Mouse (Mus musculus) limb, embryonic 14.5 days (tissue): ENCODE results near the gene Stam. TPM values are rescaled to one million over a fixed set of nuclear protein-coding genes. Genes with fewer than 3 reads are reported as not detected.
A peak's percentile ranks its signal among the peaks of the same experiment; 100 is the strongest.
"Not testable (repeated sequence)": the region's sequence is repeated elsewhere in the genome, so short reads cannot be mapped to it uniquely, and the experiment has no call there.

Experiments used
- ATAC-seq: fragments of 200-750 bp; cut with Nextera tagmentation; 2 replicates; pipeline ENCODE4 v1.8.0; 2017; ENCODE audit warnings: low read depth, moderate number of reproducible peaks, moderate TSS enrichment; ENCODE audit not compliant: low FRiP score
- DNase-seq: peaks from one replicate; pipeline ENCODE4 v3.0.0-alpha.2; 2015; ENCODE audit warnings: low spot score
- H3K27ac ChIP-seq: fragments of 300-500 bp; sonication (generic); replicated peaks from 2 replicates; pipeline ENCODE4 v1.5.1; 2014; ENCODE audit warnings: low read depth, mild to moderate bottlenecking, low read length, moderate library complexity, mixed read lengths
- H3K27me3 ChIP-seq: fragments of 300-500 bp; sonication (generic); 2 replicates; pipeline ENCODE4 v1.6.1; 2014; ENCODE audit warnings: low read length, mixed read lengths; ENCODE audit not compliant: control insufficient read depth, insufficient read depth
- H3K36me3 ChIP-seq: fragments of 300-500 bp; sonication (generic); 2 replicates; pipeline ENCODE4 v1.6.1; 2014; ENCODE audit warnings: mild to moderate bottlenecking, low read length, moderate library complexity, mixed read lengths; ENCODE audit not compliant: control insufficient read depth, insufficient read depth
- H3K4me1 ChIP-seq: fragments of 300-500 bp; sonication (generic); 2 replicates; pipeline ENCODE4 v1.6.1; 2014; ENCODE audit warnings: antibody characterized with exemption, low read length, mixed read lengths; ENCODE audit not compliant: control insufficient read depth, insufficient read depth
- H3K4me2 ChIP-seq: fragments of 300-500 bp; sonication (generic); replicated peaks from 2 replicates; pipeline ENCODE4 v1.6.1; 2014; ENCODE audit warnings: low read depth, mild to moderate bottlenecking, low read length, moderate library complexity; ENCODE audit not compliant: severe bottlenecking
- H3K4me3 ChIP-seq: fragments of 300-500 bp; sonication (generic); replicated peaks from 2 replicates; pipeline ENCODE4 v1.5.1; 2014; ENCODE audit warnings: low read length
- H3K9ac ChIP-seq: fragments of 300-500 bp; sonication (generic); 2 replicates; pipeline ENCODE4 v1.6.1; 2014; ENCODE audit warnings: mild to moderate bottlenecking, low read depth, low read length, moderate library complexity; ENCODE audit not compliant: severe bottlenecking
- H3K9me3 ChIP-seq: fragments of 300-500 bp; sonication (generic); 2 replicates; pipeline ENCODE4 v1.6.1; 2016; ENCODE audit warnings: low read length; ENCODE audit not compliant: control insufficient read depth
- POLR2A ChIP-seq: fragments of 200-500 bp; IDR thresholded peaks from 2 replicates; pipeline ENCODE4 v1.8.0; 2012; ENCODE audit warnings: inconsistent platforms, mild to moderate bottlenecking, moderate library complexity, borderline replicate concordance; ENCODE audit not compliant: insufficient read depth, insufficient read length; ENCODE audit errors: extremely low read depth
- WGBS: fragments of 180-500 bp; shearing (Covaris S2); extraction: QIAGEN DNeasy Blood & Tissue Kit; methylation state at CpG from one replicate; pipeline ENCODE4 v1.1.7; 2014; 5-methylcytosine and 5-hydroxymethylcytosine counted together
- polyA plus RNA-seq, 2 experiments: library from polyadenylated mRNA; depleted of rRNA in 1 of 2; stranded (reverse) in 1 of 2; unstranded in 1 of 2; fragments of >200 nt; fragmentation: Nextera tagmentation in 1 of 2; extraction: Ambion mirVana in 1 of 2; gene quantifications; 2 replicates each; pipeline versions ENCODE4 v1.2.1 to v1.2.3; 2012 to 2014

Stam gene
- polyA plus RNA-seq, 2 experiments = 48.6 to 67.9 TPM

DNA sequence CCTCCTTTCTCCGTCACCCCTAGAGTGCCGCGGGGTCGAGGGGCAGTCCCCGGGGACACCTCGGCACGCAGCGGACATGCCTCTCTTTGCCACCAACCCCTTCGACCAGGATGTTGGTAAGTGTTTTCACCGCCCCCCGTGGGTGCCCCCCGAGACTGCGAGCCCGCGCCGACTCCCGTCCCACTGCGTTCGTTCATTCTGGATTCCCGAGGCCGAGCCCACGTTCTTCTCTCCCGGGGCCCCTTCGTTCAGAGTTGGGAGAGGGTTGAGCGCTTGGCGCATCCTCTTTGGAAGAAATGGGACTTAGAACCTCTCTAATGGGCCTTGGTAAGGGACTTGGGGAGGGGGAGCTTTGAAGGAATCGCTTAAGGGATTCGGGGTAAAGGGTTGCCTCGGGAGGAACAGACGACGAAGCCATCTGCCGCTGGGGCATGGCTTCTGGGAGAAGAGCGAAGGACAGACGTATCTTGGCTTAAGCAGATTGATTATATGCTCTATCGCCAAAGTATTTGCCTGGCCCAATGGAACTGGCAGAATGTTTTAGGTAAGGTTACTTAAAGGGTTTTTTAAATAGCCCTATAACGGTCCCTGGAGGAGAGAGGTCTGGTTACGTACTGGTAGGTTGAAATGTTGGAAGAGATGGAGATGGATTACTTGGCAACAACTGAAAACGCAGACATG lies 463 bp downstream of the Stam start:
- H3K27me3 ChIP-seq = no peaks in the 10 kb centered on the region
- DNase-seq (no peak), ATAC-seq (0 out of 2 replicates have a peak, but pooled peaks have one; percentile 1)
- H3K4me1 ChIP-seq = peaks cover 21% of the 10 kb centered on the region
- TF ChIP-seq POLR2A = no peak
- peak overlapping the region; percentile 93 for H3K9ac ChIP-seq
- H3K27ac ChIP-seq = peak overlapping the region; percentile 97
- peak overlapping the region; percentile 91 for H3K4me3 ChIP-seq
- peak overlapping the region; percentile 66 for H3K4me2 ChIP-seq
- WGBS = 0% methylated on average over 30 of the region's 38 CpGs
- no peaks in the 10 kb centered on the region for H3K9me3 ChIP-seq
- H3K36me3 ChIP-seq = no peaks in the 10 kb centered on the region

DNA sequence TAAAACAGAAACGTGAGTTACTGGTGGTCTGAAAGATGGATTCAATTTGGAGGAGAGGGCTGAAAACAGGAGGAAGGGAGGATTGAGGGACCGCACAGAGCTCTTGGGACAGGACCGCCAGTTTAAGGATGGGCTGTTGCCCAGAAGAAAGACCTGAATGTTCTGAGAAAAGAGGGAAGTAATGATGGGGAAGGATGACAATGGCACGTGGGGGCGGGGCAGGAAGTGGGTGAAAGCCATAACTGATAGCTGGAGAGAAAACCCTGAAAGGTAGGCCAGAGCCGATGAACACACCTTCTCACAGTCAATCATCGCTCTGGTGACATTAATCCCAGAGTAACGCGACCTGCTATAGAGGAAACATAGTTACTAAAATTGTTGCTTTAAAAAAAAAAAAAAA lies 4.6 kb downstream of the Stam start:
- not testable (repeated sequence) for DNase-seq, H3K4me2 ChIP-seq, H3K4me3 ChIP-seq, H3K9ac ChIP-seq, H3K27me3 ChIP-seq, ATAC-seq, H3K36me3 ChIP-seq, H3K9me3 ChIP-seq, H3K27ac ChIP-seq
- peaks cover 17% of the 10 kb centered on the region for H3K4me1 ChIP-seq
- WGBS = 97% methylated on average over 8 of the region's 9 CpGs

DNA sequence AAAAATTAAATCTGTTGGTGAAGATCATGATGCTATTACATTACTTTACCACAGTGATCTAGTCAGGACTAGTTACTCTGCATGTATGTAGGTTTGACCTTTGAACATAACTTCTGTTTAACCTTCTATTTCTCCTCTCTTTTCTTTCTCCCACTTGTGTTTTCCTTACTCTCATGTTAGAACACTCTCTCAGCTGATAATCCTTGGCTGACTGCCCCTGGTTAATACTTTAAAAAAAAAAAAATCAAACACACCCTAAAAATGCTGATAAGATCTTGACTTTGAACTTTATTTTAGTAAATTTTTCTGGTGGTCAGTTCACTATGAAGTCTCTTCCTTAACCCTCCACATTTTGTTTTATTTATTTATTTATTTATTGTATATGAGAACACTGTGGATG lies 26.6 kb downstream of the Stam start:
- H3K9me3 ChIP-seq = no peaks in the 10 kb centered on the region
- H3K27me3 ChIP-seq = no peaks in the 10 kb centered on the region
- peaks cover 15% of the 10 kb centered on the region for H3K36me3 ChIP-seq
- H3K4me1 ChIP-seq = no peaks in the 10 kb centered on the region
- DNase-seq = no peak
- no peak overlapping the region for H3K4me3 ChIP-seq
- ATAC-seq = no peak
- no peak for TF ChIP-seq POLR2A
- no peak overlapping the region for H3K27ac ChIP-seq
- H3K4me2 ChIP-seq = no peak overlapping the region
- no peak overlapping the region for H3K9ac ChIP-seq

DNA sequence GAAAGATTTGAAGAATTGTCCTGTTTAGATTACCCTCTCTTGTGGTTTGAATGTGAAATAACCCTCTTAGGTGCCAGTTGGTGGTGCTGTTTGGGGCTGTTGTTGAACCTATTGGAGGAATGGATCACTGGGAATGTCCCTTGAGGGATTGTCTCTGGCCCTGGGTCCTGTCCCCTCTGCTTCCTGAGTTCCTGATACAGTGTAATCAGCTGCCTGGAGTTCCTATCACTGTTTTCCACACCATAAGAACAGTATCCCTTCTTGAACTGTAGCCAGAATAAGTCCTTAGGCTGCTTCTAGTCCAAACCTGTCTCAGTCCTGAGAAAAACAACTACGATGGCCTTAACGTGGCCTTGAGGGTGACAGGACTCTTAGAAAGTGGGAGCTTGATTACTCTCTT lies 28.7 kb downstream of the Stam start:
- Histone ChIP-seq H3K27me3 (no peaks in the 10 kb centered on the region), H3K4me2 (no peak overlapping the region), H3K36me3 (peaks cover 15% of the 10 kb centered on the region), H3K4me1 (no peaks in the 10 kb centered on the region), H3K9me3 (no peaks in the 10 kb centered on the region), H3K4me3 (no peak overlapping the region), H3K27ac (no peak overlapping the region), H3K9ac (no peak overlapping the region)
- no peak for ATAC-seq
- DNase-seq = no peak
- 88% methylated on average over 2 of the region's 2 CpGs for WGBS
- TF ChIP-seq POLR2A = no peak

DNA sequence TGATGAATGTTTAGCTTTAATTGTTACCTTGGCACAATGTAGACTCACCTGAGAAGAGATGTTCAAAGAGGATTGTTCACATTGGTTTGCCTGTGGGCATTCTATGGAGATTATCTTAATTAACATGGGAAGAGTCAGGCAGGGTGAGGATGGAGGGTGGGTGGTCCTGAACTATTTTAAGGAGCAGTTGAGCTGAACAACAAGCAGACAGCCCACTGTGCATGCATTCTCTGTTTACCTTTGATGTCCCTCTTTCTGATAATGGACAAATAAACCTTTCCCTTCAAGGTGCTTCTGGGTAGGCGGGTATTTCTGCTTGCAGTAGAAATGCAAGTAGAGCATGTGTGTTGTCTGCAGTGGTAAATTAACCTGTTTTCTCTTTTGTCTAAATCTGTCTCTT lies 30.0 kb downstream of the Stam start:
- 96% methylated on average over 1 of the region's 1 CpGs for WGBS
- Histone ChIP-seq H3K4me3 (no peak overlapping the region), H3K4me1 (no peaks in the 10 kb centered on the region), H3K36me3 (peaks cover 15% of the 10 kb centered on the region), H3K9me3 (no peaks in the 10 kb centered on the region), H3K27me3 (no peaks in the 10 kb centered on the region), H3K27ac (no peak overlapping the region), H3K9ac (no peak overlapping the region), H3K4me2 (no peak overlapping the region)
- ATAC-seq = no peak
- no peak for TF ChIP-seq POLR2A
- DNase-seq = no peak

DNA sequence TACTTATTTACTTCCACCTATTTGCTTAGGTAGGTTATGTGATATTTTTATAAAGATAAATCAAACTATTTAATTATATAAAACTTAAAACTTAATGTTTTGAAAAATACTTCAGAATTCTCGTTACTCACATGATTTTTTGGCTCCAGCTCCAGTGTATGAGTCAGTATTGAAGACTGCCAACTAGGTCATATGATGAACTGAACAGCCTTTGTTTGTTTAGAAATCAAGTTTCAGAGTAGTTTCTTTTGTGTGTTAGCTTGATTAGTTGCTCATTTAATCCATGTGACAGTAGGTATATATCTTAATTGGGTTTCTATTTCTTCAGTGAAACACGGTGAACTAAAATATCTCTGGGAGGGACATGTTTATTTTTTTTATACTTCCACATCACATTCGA lies 33.8 kb downstream of the Stam start:
- Histone ChIP-seq H3K36me3 (peaks cover 12% of the 10 kb centered on the region), H3K4me3 (no peak overlapping the region), H3K9ac (no peak overlapping the region), H3K4me2 (no peak overlapping the region), H3K27me3 (no peaks in the 10 kb centered on the region), H3K27ac (no peak overlapping the region), H3K9me3 (no peaks in the 10 kb centered on the region), H3K4me1 (no peaks in the 10 kb centered on the region)
- WGBS = 86% methylated on average over 3 of the region's 3 CpGs
- TF ChIP-seq POLR2A = no peak
- DNase-seq (no peak), ATAC-seq (no peak)
